Mouse (Mus musculus): ENCODE measurements at regions not wholly inside any gene's neighbourhood (a gene's known extent, or its start where the extent isn't known, plus 50 kb on each side); places are given as distances from the start of the nearest gene placed in this dataset.

GRCm38 (mm10) chr1:42167790-42168572, 527.6 kb upstream of the Pou3f3 start:
- H3K4me1 ChIP-seq (replicated peaks), result no peaks in the 10 kb centered on the region
- H3K4me3 ChIP-seq, result no peak overlapping the region
- H3K4me2 ChIP-seq, result no peak overlapping the region
- H3K27me3 ChIP-seq, result no peaks in the 10 kb centered on the region
- ATAC-seq (ENCODE audit: low read depth), result no peak
- no peaks in the 10 kb centered on the region for H3K36me3 ChIP-seq
- no peak overlapping the region for H3K27ac ChIP-seq (replicated peaks)
- no peak overlapping the region for H3K9ac ChIP-seq
- 85% methylated on average over 7 of the region's 7 CpGs for WGBS
- no peaks in the 10 kb centered on the region for H3K9me3 ChIP-seq

- ATAC-seq (ENCODE audit: low read depth), result no peak
- no peaks in the 10 kb centered on the region for H3K4me1 ChIP-seq (replicated peaks)
- no peak overlapping the region for H3K4me3 ChIP-seq
- WGBS, result 92% methylated on average over 3 of the region's 3 CpGs
- H3K4me2 ChIP-seq, result no peak overlapping the region
- H3K9ac ChIP-seq, result no peak overlapping the region
- no peak overlapping the region for H3K27ac ChIP-seq (replicated peaks)
- no peaks in the 10 kb centered on the region for H3K27me3 ChIP-seq
- no peaks in the 10 kb centered on the region for H3K9me3 ChIP-seq
- H3K36me3 ChIP-seq, result no peaks in the 10 kb centered on the region
Observed at GRCm38 (mm10) chr1:42169505-42169904, 526.1 kb upstream of the Pou3f3 start.

GRCm38 (mm10) chr1:42186295-42186694, 509.3 kb upstream of the Pou3f3 start:
- Histone ChIP-seq H3K4me3 (no peak overlapping the region), H3K4me1 (replicated peaks) (no peaks in the 10 kb centered on the region), H3K9me3 (no peaks in the 10 kb centered on the region), H3K27me3 (no peaks in the 10 kb centered on the region), H3K4me2 (no peak overlapping the region), H3K36me3 (no peaks in the 10 kb centered on the region), H3K27ac (replicated peaks) (no peak overlapping the region), H3K9ac (no peak overlapping the region)
- no peak for ATAC-seq (ENCODE audit: low read depth)

GRCm38 (mm10) chr1:42228098-42228497, 467.5 kb upstream of the Pou3f3 start:
- Histone ChIP-seq H3K27me3 (no peaks in the 10 kb centered on the region), H3K36me3 (no peaks in the 10 kb centered on the region), H3K4me1 (replicated peaks) (peaks cover under 1% of the 10 kb centered on the region), H3K27ac (replicated peaks) (no peak overlapping the region), H3K4me2 (no peak overlapping the region), H3K4me3 (no peak overlapping the region), H3K9ac (no peak overlapping the region), H3K9me3 (no peaks in the 10 kb centered on the region)
- no peak for ATAC-seq (ENCODE audit: low read depth)
- WGBS, result 68% methylated on average over 1 of the region's 1 CpGs

DNA sequence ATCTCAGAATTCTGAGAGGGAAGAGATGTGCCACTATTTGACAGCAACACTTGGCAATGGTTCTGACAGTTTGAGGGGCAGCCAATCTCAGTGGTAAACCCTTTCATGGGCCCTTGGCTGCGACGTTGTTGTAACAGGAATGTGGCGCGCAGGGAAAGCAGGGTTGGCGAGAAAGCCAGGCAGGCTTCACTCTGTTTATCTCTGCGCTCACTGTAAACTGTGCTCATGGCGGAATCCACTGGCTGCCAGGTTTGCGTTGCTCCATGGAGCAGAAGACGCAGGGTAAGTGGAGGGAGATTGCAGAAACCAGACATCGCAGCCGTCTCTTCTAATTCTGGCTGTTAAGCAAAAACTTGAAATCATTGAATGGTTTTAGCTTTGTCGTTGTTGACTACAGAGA, 465.9 kb upstream of the Pou3f3 start:
- Histone ChIP-seq H3K9me3 (no peaks in the 10 kb centered on the region), H3K4me1 (replicated peaks) (peaks cover 5% of the 10 kb centered on the region), H3K4me2 (no peak overlapping the region), H3K27me3 (no peaks in the 10 kb centered on the region), H3K36me3 (no peaks in the 10 kb centered on the region), H3K4me3 (no peak overlapping the region), H3K27ac (replicated peaks) (no peak overlapping the region), H3K9ac (no peak overlapping the region)
- WGBS, result 80% methylated on average over 12 of the region's 12 CpGs
- no peak for ATAC-seq (ENCODE audit: low read depth)

DNA sequence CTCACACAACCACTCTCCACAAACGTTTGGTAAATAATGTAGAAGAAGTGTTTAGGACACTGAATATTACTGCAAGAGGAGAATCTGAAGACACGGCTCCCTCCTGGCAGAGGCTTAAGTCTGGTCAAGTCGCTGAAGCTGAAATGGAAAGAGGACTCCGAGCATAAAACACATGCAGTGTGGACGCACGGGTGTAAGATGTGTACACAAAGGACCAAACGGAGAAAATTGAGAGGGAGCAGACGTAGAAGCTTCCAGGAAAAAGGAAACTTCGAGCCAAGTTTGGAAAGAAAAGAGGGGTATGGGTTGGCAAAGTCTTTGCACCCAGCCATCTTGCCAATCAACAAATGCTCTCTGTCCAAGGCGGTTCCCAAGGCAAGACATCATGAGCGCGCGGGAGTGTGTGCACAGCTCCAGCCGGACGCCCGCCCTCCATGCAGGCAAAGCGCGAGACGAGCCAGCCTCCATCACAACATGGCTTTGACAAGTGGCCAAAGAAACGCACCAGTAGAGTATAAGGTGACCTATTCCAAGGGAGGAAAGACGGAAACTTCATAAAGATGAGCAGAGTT, 465.0 kb upstream of the Pou3f3 start:
- no peak overlapping the region for H3K4me2 ChIP-seq
- no peak overlapping the region for H3K27ac ChIP-seq (replicated peaks)
- WGBS, result 90% methylated on average over 21 of the region's 21 CpGs
- no peak for ATAC-seq (ENCODE audit: low read depth)
- no peak overlapping the region for H3K4me3 ChIP-seq
- H3K9me3 ChIP-seq, result no peaks in the 10 kb centered on the region
- H3K9ac ChIP-seq, result no peak overlapping the region
- no peaks in the 10 kb centered on the region for H3K27me3 ChIP-seq
- no peaks in the 10 kb centered on the region for H3K36me3 ChIP-seq
- peaks cover 5% of the 10 kb centered on the region for H3K4me1 ChIP-seq (replicated peaks)

- H3K9me3 ChIP-seq, result no peaks in the 10 kb centered on the region
- peaks cover 5% of the 10 kb centered on the region for H3K4me1 ChIP-seq (replicated peaks)
- no peak overlapping the region for H3K9ac ChIP-seq
- H3K27me3 ChIP-seq, result no peaks in the 10 kb centered on the region
- H3K36me3 ChIP-seq, result no peaks in the 10 kb centered on the region
- ATAC-seq (ENCODE audit: low read depth), result no peak
- H3K4me2 ChIP-seq, result no peak overlapping the region
- 68% methylated on average over 5 of the region's 5 CpGs for WGBS
- H3K27ac ChIP-seq (replicated peaks), result no peak overlapping the region
- no peak overlapping the region for H3K4me3 ChIP-seq
Observed at GRCm38 (mm10) chr1:42231091-42231490, 464.5 kb upstream of the Pou3f3 start.

- WGBS, result 87% methylated on average over 5 of the region's 5 CpGs
Observed at GRCm38 (mm10) chr1:42231897-42232296, 463.7 kb upstream of the Pou3f3 start.

DNA sequence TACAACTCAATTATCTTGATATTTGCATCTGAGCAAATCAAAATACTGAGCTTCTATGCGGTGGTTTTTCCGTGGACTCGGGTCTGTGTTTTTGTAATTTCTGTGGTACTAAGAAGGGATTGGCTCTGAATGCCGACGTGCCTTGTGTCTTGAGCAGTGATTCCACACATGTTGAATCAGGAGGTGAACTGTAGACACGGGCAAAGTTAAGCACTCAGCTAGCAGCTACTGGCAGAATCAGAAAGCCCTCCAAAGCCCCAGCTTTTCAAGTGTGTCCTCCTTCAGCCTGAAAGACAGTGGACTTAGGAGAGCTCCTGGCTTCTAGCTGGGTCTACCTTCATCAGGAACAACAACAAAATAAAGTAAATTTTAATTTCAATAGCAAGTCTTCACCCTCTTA, 462.9 kb upstream of the Pou3f3 start:
- H3K27me3 ChIP-seq, result no peaks in the 10 kb centered on the region
- H3K9ac ChIP-seq, result no peak overlapping the region
- H3K27ac ChIP-seq (replicated peaks), result no peak overlapping the region
- 83% methylated on average over 6 of the region's 6 CpGs for WGBS
- no peak overlapping the region for H3K4me3 ChIP-seq
- no peaks in the 10 kb centered on the region for H3K36me3 ChIP-seq
- ATAC-seq (ENCODE audit: low read depth), result no peak
- peaks cover 5% of the 10 kb centered on the region for H3K4me1 ChIP-seq (replicated peaks)
- H3K9me3 ChIP-seq, result no peaks in the 10 kb centered on the region
- H3K4me2 ChIP-seq, result no peak overlapping the region

More at GRCm38 (mm10) chr1:42231897-42232296, 463.7 kb upstream of the Pou3f3 start:
- no peak for ATAC-seq (ENCODE audit: low read depth)
- Histone ChIP-seq H3K4me3 (no peak overlapping the region), H3K27ac (replicated peaks) (no peak overlapping the region), H3K9ac (no peak overlapping the region), H3K4me1 (replicated peaks) (peaks cover 5% of the 10 kb centered on the region), H3K36me3 (no peaks in the 10 kb centered on the region), H3K4me2 (no peak overlapping the region), H3K9me3 (no peaks in the 10 kb centered on the region), H3K27me3 (no peaks in the 10 kb centered on the region)

DNA sequence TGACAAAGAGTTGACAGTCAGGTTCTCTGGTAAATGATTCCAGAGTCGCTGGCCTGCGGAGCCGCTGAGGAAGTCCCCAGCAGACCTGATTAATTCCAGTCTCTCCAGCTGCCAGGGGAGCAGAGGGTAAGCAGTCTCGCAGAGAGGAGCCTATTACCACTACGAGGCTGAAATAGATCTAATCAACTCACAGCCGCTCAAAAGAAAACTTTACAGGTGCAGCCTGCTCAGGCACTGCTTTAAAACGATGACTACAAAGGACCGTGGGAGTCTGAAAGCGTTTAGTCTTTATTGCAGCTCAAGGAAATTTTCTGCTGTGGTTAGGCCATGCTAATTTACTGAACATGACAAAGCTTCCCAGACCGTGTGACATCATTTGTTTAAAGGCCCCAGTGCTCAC, 462.3 kb upstream of the Pou3f3 start:
- Histone ChIP-seq H3K4me3 (no peak overlapping the region), H3K9ac (no peak overlapping the region), H3K27ac (replicated peaks) (no peak overlapping the region), H3K9me3 (no peaks in the 10 kb centered on the region), H3K27me3 (no peaks in the 10 kb centered on the region), H3K36me3 (no peaks in the 10 kb centered on the region), H3K4me1 (replicated peaks) (peaks cover 5% of the 10 kb centered on the region), H3K4me2 (no peak overlapping the region)
- peak; percentile 58 for ATAC-seq (ENCODE audit: low read depth)
- WGBS, result 5% methylated on average over 10 of the region's 10 CpGs

DNA sequence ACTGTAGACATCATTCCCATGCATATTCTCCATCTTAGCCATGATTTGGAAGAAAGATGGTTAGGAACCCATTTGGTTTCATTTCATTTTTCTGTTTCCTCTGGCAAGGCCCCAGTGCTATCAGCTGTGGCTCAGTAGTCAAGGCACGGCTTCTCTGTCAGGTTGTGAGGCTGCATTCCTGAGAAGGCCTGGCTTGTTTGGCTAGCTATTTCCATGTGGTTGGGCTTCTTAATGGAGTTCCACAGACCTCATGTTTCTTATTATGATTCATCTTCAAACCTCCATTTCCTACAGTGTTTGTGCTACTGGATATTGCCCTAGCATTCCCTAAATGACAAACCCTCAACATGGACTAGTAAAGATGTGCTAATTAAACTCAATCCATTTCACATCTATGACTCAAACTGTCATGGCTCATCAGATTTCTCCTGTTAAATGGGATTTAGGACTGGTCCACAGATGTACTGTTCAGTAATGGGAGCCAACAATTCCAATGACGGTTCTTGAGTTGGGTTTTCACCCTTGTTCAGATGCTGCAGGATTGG, 459.0 kb upstream of the Pou3f3 start:
- WGBS, result 86% methylated on average over 2 of the region's 2 CpGs
- no peaks in the 10 kb centered on the region for H3K9me3 ChIP-seq
- H3K27me3 ChIP-seq, result no peaks in the 10 kb centered on the region
- H3K36me3 ChIP-seq, result no peaks in the 10 kb centered on the region
- no peak overlapping the region for H3K4me3 ChIP-seq
- ATAC-seq (ENCODE audit: low read depth), result no peak
- peaks cover 11% of the 10 kb centered on the region for H3K4me1 ChIP-seq (replicated peaks)
- no peak overlapping the region for H3K9ac ChIP-seq
- no peak overlapping the region for H3K27ac ChIP-seq (replicated peaks)
- no peak overlapping the region for H3K4me2 ChIP-seq

DNA sequence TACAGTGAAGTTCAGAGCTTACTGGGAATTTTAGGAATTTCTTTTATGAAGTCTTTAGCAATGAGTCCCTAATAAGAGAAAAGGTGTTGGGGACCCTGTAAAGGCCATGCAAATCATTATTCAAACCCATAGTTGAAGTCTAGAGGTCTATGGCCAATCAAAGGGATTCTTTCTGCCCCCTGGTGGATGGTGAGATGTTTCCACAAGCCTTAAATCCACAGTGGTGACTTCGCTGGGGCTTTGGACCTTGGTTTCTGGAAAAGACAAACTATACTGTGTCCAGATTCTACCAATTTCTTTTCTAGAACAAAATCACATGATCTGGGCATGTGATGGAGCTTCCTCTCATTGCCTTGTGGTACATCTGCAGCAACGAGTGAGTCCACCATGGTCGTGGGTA, 457.2 kb upstream of the Pou3f3 start:
- no peaks in the 10 kb centered on the region for H3K36me3 ChIP-seq
- H3K4me3 ChIP-seq, result no peak overlapping the region
- 85% methylated on average over 3 of the region's 3 CpGs for WGBS
- ATAC-seq (ENCODE audit: low read depth), result no peak
- H3K27ac ChIP-seq (replicated peaks), result no peak overlapping the region
- no peak overlapping the region for H3K9ac ChIP-seq
- H3K4me1 ChIP-seq (replicated peaks), result peaks cover 26% of the 10 kb centered on the region
- no peaks in the 10 kb centered on the region for H3K27me3 ChIP-seq
- H3K4me2 ChIP-seq, result no peak overlapping the region
- no peaks in the 10 kb centered on the region for H3K9me3 ChIP-seq

GRCm38 (mm10) chr1:42241172-42241571, 454.4 kb upstream of the Pou3f3 start:
- H3K4me2 ChIP-seq, result no peak overlapping the region
- H3K4me3 ChIP-seq, result no peak overlapping the region
- H3K4me1 ChIP-seq (replicated peaks), result peaks cover 36% of the 10 kb centered on the region
- no peaks in the 10 kb centered on the region for H3K27me3 ChIP-seq
- no peak overlapping the region for H3K27ac ChIP-seq (replicated peaks)
- no peaks in the 10 kb centered on the region for H3K36me3 ChIP-seq
- no peak for ATAC-seq (ENCODE audit: low read depth)
- no peak overlapping the region for H3K9ac ChIP-seq
- H3K9me3 ChIP-seq, result no peaks in the 10 kb centered on the region
- WGBS, result 44% methylated on average over 9 of the region's 9 CpGs

Measured in neural tube, embryonic 13.5 days (tissue).